Mouse (Mus musculus) liver, adult 2 months (tissue): ENCODE measurements around the gene Med20.
"Not testable (repeated sequence)": the region's sequence is repeated elsewhere in the genome, so short reads cannot be mapped to it uniquely, and the experiment has no call there.

Experiments
- CTCF ChIP-seq: fragments of 200-500 bp; IDR thresholded peaks from 2 replicates; pipeline ENCODE4 v1.5.1; 2011; ENCODE audit warnings: low read depth, low read length, control low read depth
- POLR2A ChIP-seq: fragments of 200-500 bp; IDR thresholded peaks from 2 replicates; pipeline ENCODE4 v1.6.1; 2011; ENCODE audit warnings: low read length, control low read depth; ENCODE audit not compliant: insufficient read depth; ENCODE audit errors: extremely low read depth

DNA sequence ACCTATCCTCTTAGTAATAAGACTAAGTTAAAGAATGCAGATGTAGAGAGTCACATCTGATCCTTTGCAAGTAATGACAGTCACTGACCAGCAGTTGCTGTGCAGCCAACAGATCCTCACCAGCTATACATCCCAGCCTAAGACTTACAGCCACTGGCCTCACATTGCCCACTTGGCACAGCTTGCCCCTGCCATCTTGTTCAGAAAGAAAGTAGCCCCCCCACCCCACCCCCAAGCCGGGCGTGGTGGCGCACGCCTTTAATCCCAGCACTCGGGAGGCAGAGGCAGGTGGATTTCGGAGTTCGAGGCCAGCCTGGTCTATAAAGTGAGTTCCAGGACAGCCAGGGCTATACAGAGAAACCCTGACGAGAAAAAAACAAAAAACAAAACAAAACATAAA lies 43.0 kb downstream of the Med20 start:
- not testable (repeated sequence) for TF ChIP-seq POLR2A, CTCF
